Mouse (Mus musculus) common myeloid progenitor, adult 5-6 weeks (primary cell): ENCODE results near the gene Atl2. TPM values are rescaled to one million over a fixed set of nuclear protein-coding genes. Genes with fewer than 3 reads are reported as not detected.

Source experiments
- ATAC-seq: replicated peaks from 2 replicates; pipeline ENCODE4 v1.8.0; 2016; ENCODE audit warnings: low read depth, mild to moderate bottlenecking, moderate TSS enrichment, inconsistent platforms; ENCODE audit not compliant: poor library complexity, severe bottlenecking
- total RNA-seq: library from RNA; stranded (forward); fragments of 200-1000, 187-1606 nt; gene quantifications from 2 replicates; pipeline ENCODE4 v1.2.3, GENCODE M21; 2017

The Atl2 gene
- total RNA-seq, 1 experiment from 2014 or later: 49.3 TPM

DNA sequence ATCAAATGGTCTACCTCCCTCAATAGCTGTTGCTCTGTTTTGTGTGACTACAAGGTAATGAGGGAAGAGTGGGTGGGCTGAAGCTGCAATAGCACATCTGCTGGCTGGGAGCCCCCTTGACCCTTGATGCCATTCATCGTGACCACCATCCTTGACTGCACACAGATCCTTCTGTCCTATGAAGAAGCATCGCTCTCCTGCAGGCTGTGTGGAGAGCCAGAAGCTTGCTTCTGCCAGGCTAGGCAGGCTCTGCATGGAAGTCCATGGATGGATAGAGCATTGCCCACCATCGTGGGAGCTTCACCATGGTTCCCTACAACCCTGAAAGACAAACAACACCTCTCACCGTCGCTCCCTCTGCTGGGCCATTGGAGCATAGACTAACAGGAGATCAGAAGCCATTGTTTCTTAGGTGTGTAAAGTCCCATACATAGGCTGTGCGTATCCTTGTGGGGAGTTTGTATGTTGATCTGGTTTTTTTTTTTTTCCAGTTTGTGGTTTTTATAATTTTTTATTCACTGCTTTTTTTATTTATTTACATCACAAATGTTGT lies 69.4 kb downstream of the Atl2 start:
- peak; percentile 58; the same call in 1 of the 2 replicates for ATAC-seq

DNA sequence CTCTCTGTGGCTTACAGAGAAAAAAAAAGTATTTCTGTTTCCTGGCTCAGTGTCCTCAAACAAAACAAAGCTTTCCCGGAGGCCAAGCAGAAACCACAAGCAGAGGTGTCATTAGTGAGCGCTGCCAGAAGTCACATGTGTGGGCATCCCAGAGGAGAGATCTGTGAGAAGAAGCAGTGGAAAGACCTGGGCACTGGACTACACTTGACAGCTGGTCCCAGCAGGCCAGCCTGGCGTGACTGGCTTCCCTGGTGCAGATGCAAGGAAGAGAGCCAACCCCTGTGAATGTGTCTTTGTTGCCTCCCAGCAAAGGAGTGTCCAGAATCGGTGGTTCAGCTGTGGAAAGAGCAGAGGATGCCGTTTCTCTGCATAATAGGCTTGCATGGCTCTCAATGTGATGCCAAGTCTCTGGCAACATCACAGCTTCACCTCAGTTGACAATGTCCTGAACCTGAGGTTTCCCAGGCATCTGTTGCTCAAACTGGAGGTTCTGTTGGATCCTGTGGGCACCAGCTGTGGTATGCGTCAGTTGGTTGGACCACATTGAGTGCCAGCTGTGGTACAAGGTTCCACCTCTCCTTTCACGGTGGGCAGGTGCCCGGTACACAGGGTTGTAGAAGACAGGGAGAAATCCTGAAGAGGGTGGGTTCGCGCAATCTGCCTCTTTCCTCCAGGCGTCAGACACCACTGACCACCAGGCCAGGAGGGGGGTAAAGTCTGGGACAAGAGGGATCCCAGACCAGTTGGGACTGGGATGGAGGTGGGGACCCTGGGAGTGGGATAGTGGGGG lies 70.5 kb downstream of the Atl2 start:
- ATAC-seq: no peak

DNA sequence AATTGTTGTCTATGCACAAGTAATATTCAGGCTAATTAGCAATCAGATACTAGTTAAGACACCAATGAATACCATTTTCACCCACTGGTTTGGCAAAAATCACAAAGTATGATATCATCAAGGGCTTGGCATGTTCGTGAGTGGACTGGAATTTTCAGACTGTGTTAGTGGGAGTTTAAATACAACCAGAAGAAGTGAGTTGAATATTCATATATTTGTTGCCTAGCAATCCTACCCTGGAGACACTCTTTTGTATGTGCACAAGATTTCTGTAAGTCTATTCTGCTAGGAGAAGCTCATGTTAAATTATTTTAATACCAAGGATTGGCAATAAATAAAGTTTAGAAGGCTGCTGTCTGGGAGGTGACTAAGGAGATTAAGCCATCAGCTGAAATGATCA lies 71.5 kb downstream of the Atl2 start:
- ATAC-seq: no peak

DNA sequence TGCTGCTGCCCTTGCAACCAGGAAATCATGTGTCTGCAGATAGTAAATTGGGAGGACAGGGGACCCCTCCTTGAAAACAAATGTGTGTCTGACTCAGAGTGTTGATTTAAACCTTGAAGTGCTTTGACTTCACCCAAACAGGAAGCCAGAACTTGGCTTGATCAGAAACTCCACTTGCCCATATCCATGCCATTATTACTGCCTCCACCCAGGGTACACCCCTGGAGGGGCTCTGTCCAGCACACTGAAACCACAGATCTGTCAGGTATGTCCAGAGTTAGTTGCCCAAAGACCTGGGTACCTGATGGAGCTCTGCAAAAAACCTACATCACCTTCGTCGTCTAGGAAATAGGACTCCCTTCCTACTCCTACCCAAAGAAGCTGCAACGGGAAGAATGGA lies 77.0 kb downstream of the Atl2 start:
- ATAC-seq: no peak

DNA sequence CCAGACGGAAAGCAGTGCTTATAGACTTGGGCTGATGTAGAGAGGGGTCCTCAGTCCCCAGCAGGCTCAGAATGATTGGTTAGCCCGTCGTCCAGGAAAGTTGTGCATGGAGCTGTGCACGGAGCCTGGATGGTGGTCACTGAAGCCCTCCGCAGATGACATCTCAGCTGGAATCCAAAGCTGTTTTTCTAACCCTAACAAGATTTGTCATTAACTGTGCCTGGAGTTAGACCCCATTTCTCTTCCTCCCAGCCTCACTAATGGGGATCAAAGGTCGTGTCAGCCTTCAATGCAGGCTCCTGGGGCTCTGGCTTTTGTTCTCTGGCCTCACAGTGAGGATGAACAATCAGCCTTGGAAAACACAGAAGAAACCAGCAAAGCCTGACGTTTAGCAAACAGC lies 77.9 kb downstream of the Atl2 start:
- ATAC-seq: no peak

DNA sequence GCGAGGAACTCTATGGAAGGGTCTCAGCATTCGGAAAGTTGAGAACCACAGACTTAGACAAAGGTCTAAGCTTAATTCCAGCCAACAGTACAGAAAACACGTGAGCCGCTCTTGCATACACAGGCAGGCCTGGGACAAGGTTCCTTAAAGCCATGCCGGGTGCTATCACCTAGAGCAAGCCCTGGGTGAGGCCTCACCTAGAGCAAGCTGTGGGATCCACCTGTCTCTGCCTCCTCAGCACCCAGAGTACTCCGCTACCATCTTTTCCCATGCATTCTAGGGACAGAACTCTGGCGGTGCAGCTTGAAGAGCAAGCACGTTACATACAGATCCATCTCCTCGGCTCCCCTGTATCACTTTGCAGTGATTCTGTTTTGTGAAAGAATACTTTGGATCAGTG lies 78.4 kb downstream of the Atl2 start:
- no peak for ATAC-seq

DNA sequence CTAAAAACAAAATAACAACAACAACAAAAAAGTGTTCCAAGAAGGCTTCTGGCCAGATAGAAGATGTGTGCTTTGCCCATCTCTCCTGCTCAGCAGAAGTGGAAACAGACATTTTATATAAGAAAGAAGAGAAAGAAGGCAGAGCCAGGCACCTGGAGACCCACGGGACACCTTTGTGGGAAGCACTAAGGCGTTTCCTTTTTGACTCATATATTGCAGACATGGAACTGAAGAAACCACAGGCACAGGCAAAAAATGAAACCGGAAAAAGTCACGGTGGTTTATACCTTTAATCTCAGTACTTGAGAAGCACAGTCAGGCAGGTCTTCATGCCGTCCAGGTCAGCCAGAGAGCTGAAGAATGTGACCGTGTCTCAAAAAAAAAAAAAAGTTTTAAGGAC lies 79.0 kb downstream of the Atl2 start:
- ATAC-seq: no peak

DNA sequence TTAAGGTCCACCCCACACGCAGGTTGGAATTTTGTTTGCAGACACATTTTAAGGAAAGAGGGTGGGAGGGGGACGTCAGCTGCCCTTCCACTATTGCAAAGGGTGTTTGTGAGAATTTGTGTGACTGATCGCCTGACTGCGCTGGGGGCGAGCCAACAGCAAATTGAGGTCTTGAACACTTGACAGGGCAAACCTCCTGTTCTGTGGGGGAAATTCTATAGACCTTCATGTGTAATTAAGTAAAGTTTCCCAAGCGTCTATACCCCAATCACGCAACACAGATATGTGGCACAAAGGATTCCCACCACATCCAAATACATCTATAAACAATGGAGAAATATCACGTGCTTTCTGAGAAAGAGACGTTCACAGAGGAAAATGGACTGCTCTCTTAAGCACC lies 85.5 kb downstream of the Atl2 start:
- no peak for ATAC-seq

DNA sequence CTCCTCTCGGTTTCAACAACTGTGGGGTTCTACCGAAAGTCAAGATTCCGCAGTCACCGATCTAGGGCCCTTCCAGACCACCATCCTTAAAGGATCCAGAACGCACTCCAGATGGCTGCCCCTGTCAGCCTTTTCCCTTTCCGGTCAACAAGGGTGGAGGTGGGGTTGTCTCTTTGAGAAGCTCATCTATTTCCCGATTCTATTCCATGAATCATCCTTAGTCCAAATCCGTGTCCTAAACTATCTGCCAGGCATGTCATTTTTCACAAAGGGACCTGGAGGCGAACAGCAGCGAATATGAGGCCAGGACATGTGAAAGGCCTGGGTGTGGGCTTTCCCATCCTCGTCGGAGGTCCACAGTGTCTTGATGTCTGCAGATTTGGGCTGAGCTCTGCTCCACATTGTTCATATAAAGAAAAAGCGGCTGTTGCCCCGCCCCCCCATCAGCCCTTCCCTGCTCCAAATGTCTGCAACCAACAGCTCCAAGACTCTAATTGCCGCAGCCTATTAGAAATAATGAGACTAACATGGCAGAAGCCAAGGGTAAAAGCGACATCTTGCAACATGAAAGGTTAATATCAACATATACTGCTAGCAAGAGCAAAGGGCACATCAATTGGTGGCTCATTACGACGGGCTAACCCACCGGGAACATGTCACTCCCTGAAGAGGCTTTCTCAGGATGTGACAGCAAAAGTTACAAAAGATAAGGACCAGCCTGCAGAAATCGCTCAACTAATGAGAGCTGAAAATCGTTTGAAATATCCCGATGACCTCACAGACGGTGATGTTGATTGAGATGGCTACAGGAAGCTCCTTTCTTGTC lies 86.2 kb downstream of the Atl2 start:
- ATAC-seq: no peak

DNA sequence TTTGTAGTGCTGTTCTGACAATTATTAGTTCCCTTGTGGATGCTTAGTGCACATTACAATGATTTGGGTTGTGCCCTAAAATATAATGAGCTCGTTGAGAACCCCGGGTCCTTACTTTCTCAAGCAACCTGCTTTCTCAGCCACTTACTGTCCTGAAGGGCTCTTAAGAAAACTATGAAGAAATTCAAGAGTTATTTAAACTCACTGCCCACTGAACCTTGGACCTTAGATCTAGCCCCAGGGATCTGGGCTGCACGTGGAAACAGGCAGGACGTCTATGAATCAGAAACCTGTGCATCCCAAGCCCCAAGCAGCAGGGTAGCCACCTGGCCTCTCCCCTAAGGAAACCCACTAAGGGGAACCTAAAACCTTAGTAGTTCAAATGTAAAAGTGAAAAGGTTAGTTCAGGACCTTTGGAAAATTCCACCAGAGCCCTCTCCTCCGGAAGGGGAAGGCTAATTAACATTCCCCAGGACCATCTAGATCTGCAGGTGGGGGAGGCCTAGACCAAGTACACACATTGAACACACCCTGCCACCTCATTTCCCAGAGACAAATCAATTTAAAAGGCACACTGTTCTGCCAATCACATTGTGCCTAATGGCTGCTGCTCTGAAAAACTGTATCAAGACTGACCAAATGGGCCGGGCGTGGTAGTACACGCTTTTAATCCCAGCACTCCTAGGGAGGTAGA lies 88.5 kb downstream of the Atl2 start:
- no peak for ATAC-seq

DNA sequence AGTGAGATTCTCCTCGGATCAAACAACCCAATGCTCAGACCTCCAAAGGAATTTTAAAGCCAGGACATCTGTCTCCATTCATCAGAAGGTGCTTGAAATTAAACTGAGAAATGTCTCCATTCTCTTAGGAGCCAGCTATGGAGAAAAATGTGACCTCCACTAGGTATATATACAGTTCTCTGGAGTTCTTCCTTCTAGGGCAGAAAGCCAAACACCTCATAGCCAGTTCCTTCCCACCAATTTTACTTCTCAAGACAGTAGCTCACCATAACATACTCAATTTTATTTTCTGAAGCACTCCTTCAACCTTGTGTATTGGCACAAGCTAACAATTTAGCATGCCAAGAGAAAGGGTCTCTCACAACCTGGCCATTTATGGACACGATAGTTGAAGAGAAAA lies 91.2 kb downstream of the Atl2 start:
- ATAC-seq: no peak

DNA sequence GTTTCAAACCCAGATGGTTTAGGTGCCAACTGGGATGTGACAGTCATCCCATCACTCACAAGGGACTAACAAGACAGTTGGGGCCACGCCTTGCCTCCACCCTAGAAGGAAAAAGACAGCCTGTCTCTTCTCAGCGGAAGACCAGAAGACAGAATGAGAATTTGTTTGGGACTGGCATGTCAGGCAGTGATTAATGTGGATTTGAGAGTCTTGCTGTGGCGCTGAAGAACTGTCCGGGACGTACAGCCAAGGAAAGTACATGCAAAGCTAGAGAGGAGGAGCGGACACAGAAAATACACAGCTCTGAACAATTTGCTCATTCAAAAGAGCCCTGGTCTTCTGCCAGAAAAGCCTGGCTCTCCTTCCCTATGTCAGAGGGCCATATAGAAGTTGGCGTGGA lies 93.9 kb downstream of the Atl2 start:
- no peak for ATAC-seq

DNA sequence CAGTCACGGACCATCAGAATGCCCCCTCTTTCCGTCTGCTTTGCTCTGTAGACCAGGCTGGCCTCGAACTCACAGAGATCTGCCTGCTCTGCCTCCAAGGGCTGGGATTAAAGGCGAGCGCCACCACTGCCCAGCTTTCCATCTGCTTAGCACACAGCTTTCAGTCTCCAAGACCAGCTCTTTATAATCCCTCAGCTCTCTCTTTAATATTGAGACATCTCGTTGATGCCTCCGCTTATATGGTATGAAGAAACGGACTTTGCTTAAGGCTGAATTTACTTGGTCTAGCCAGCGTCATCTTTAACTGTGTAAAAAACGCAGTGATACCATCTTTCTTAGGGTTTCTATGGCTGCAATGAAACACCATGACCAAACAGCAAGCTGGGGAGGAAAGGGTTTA lies 97.1 kb downstream of the Atl2 start:
- ATAC-seq: no peak

Other genes starting within 250 kb of the Atl2 start
- 0.14 TPM in 1 of 2 replicates, not detected in the other for gene Cyp1b1, start 181.1 kb downstream of the Atl2 start, total RNA-seq
- gene Hnrnpll, start 166.2 kb upstream of the Atl2 start, total RNA-seq: 49.3 and 53.9 TPM in 2 replicates
- 2.3 and 3.1 TPM in 2 replicates for gene Galm, start 231.3 kb upstream of the Atl2 start, total RNA-seq